Mouse (Mus musculus) liver, embryonic 16.5 days (tissue): Measurements from ENCODE around the gene Casd1. TPM values are rescaled to one million over a fixed set of nuclear protein-coding genes. Genes with fewer than 3 reads are reported as not detected.

ENCODE experiments used
- ATAC-seq: fragments of 200-750 bp; cut with Nextera tagmentation; 2 replicates; pipeline ENCODE4 v1.8.0; 2017; ENCODE audit warnings: low read depth, mild to moderate bottlenecking, moderate number of reproducible peaks, moderate library complexity
- H3K27ac ChIP-seq: fragments of 300-500 bp; sonication (generic); 2 replicates; pipeline ENCODE4 v1.5.1; 2014; ENCODE audit warnings: mild to moderate bottlenecking, low read length
- H3K27me3 ChIP-seq: fragments of 300-500 bp; sonication (generic); 2 replicates; pipeline ENCODE4 v1.6.1; 2014; ENCODE audit warnings: low read depth, low read length, mixed read lengths; ENCODE audit not compliant: control insufficient read depth, insufficient read depth
- H3K36me3 ChIP-seq: fragments of 300-500 bp; sonication (generic); 2 replicates; pipeline ENCODE4 v1.6.1; 2014; ENCODE audit warnings: mild to moderate bottlenecking; ENCODE audit not compliant: control insufficient read depth, insufficient read depth
- H3K4me1 ChIP-seq: fragments of 300-500 bp; sonication (generic); 2 replicates; pipeline ENCODE4 v1.6.1; 2014; ENCODE audit warnings: low read depth, low read length, mixed read lengths; ENCODE audit not compliant: control insufficient read depth
- H3K4me2 ChIP-seq: fragments of 300-500 bp; sonication (generic); 2 replicates; pipeline ENCODE4 v1.6.1; 2014; ENCODE audit warnings: low read depth, low read length, mixed read lengths
- H3K4me3 ChIP-seq: fragments of 300-500 bp; sonication (generic); 2 replicates; pipeline ENCODE4 v1.5.1; 2014; ENCODE audit warnings: low read depth, mild to moderate bottlenecking, low read length
- H3K9ac ChIP-seq: fragments of 300-500 bp; sonication (generic); 2 replicates; pipeline ENCODE4 v1.6.1; 2014; ENCODE audit warnings: low read depth, low read length
- H3K9me3 ChIP-seq: fragments of 300-500 bp; sonication (generic); replicated peaks from 2 replicates; pipeline ENCODE4 v1.6.1; 2016; ENCODE audit warnings: low read length; ENCODE audit not compliant: control insufficient read depth
- WGBS: fragments of 180-500 bp; shearing (Covaris S2); extraction: QIAGEN DNeasy Blood & Tissue Kit; methylation state at CpG from one replicate; pipeline ENCODE4 v1.1.7; 2014; ENCODE audit not compliant: insufficient replicate concordance; 5-methylcytosine and 5-hydroxymethylcytosine counted together
- polyA plus RNA-seq: library from polyadenylated mRNA; unstranded; fragments of >200 nt; fragmentation: Nextera tagmentation; extraction: Ambion mirVana; gene quantifications from 2 replicates; pipeline ENCODE4 v1.2.1, GENCODE M21; 2015

The Casd1 gene
- 5.7 and 6.4 TPM in 2 replicates for polyA plus RNA-seq

- H3K36me3 ChIP-seq, result no peaks in the 10 kb centered on the region
- peak within 1 kb of the TSS; percentile 87 for H3K9ac ChIP-seq
- no peaks in the 10 kb centered on the region for H3K9me3 ChIP-seq
- WGBS, result under 1% methylated on average over 59 of the region's 64 CpGs
- H3K4me1 ChIP-seq, result peaks cover 9% of the 10 kb centered on the region
- no peaks in the 10 kb centered on the region for H3K27me3 ChIP-seq
- peak within 1 kb of the TSS; percentile 86 for H3K4me3 ChIP-seq
- peak within 1 kb of the TSS; percentile 86 for H3K4me2 ChIP-seq
- ATAC-seq, result peak; percentile 66
- H3K27ac ChIP-seq, result peak within 1 kb of the TSS; percentile 80
Measured at GRCm38 (mm10) chr6:4600658-4601296, at the start of gene Casd1. Casd1 (plus strand) TSS chr6:4600839.

DNA sequence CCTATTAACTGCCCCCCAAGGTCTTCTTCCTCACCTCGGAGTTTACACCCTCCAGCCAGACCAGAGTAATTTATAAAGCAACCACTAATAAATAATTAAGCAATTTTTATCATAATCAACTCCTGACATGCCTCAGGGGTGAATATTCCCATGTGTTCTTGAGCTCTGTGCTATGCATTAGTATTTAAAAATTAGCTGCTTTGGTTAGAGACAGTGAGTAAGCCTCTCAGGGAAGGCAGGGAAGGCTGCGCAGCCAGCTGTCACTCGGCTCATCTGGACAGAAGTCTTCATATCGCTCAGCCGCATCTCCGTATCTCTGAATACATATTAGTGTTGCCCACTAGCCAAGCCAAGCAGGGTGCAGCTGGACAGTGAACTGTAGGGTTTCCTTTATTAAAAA is 45.3 kb upstream of the Casd1 start:
- no peak overlapping the region for H3K4me3 ChIP-seq
- no peak for ATAC-seq
- H3K4me1 ChIP-seq, result no peaks in the 10 kb centered on the region
- H3K27me3 ChIP-seq, result no peaks in the 10 kb centered on the region
- 67% methylated on average over 6 of the region's 6 CpGs for WGBS
- no peak overlapping the region for H3K27ac ChIP-seq
- no peaks in the 10 kb centered on the region for H3K9me3 ChIP-seq
- no peak overlapping the region for H3K9ac ChIP-seq
- no peak overlapping the region for H3K4me2 ChIP-seq
- no peaks in the 10 kb centered on the region for H3K36me3 ChIP-seq

- Histone ChIP-seq H3K4me3 (no peak overlapping the region), H3K27ac (no peak overlapping the region), H3K4me2 (no peak overlapping the region), H3K4me1 (no peaks in the 10 kb centered on the region), H3K9ac (no peak overlapping the region), H3K36me3 (no peaks in the 10 kb centered on the region), H3K9me3 (no peaks in the 10 kb centered on the region), H3K27me3 (no peaks in the 10 kb centered on the region)
- 62% methylated on average over 8 of the region's 8 CpGs for WGBS
- ATAC-seq, result no peak
Measured at GRCm38 (mm10) chr6:4557086-4557485, 43.6 kb upstream of the Casd1 start.

DNA sequence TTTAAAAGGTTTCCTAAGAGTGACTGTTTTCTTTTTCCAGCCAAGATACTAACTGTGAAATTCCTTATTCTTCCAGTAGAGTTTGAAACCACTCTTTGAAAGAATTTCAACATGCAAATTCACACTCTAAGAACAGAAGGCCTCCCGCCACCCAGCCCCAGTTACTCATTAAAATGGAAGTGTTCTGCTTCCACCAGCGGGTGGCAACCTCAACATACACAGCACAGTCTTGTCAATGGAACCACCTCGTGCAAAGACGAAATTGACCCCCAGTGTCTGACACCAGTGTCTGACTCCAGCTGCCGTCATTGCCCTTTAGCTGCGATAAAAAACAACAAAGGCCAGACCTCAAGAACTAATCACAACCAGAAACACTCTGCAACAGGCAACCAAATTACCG is 43.0 kb upstream of the Casd1 start:
- Histone ChIP-seq H3K36me3 (no peaks in the 10 kb centered on the region), H3K4me1 (no peaks in the 10 kb centered on the region), H3K27me3 (no peaks in the 10 kb centered on the region), H3K4me3 (no peak overlapping the region), H3K27ac (no peak overlapping the region), H3K4me2 (peak overlapping the region; percentile 30), H3K9me3 (no peaks in the 10 kb centered on the region), H3K9ac (no peak overlapping the region)
- WGBS, result 11% methylated on average over 7 of the region's 7 CpGs
- 0 out of 2 replicates have a peak, but pooled peaks have one; percentile 47 for ATAC-seq

- Histone ChIP-seq H3K4me2 (no peak overlapping the region), H3K36me3 (no peaks in the 10 kb centered on the region), H3K27ac (no peak overlapping the region), H3K27me3 (no peaks in the 10 kb centered on the region), H3K9me3 (no peaks in the 10 kb centered on the region), H3K4me3 (no peak overlapping the region), H3K4me1 (no peaks in the 10 kb centered on the region), H3K9ac (no peak overlapping the region)
- ATAC-seq, result no peak
- 43% methylated on average over 11 of the region's 11 CpGs for WGBS
Measured at GRCm38 (mm10) chr6:4561156-4561555, 39.5 kb upstream of the Casd1 start.

- no peak overlapping the region for H3K27ac ChIP-seq
- ATAC-seq, result no peak
- no peak overlapping the region for H3K4me2 ChIP-seq
- H3K36me3 ChIP-seq, result no peaks in the 10 kb centered on the region
- no peaks in the 10 kb centered on the region for H3K27me3 ChIP-seq
- no peaks in the 10 kb centered on the region for H3K4me1 ChIP-seq
- no peaks in the 10 kb centered on the region for H3K9me3 ChIP-seq
- H3K4me3 ChIP-seq, result no peak overlapping the region
- no peak overlapping the region for H3K9ac ChIP-seq
Measured at GRCm38 (mm10) chr6:4561621-4562020, 39.0 kb upstream of the Casd1 start.

- Histone ChIP-seq H3K4me1 (no peaks in the 10 kb centered on the region), H3K27me3 (no peaks in the 10 kb centered on the region), H3K36me3 (no peaks in the 10 kb centered on the region), H3K9me3 (no peaks in the 10 kb centered on the region), H3K4me2 (no peak overlapping the region), H3K27ac (no peak overlapping the region), H3K9ac (no peak overlapping the region), H3K4me3 (no peak overlapping the region)
- no peak for ATAC-seq
- 39% methylated on average over 1 of the region's 1 CpGs for WGBS
Measured at GRCm38 (mm10) chr6:4562401-4562800, 38.2 kb upstream of the Casd1 start.

GRCm38 (mm10) chr6:4563477-4563876 is 37.2 kb upstream of the Casd1 start:
- H3K4me1 ChIP-seq, result no peaks in the 10 kb centered on the region
- no peak overlapping the region for H3K27ac ChIP-seq
- H3K4me2 ChIP-seq, result no peak overlapping the region
- no peak for ATAC-seq
- no peak overlapping the region for H3K4me3 ChIP-seq
- 65% methylated on average over 5 of the region's 5 CpGs for WGBS
- H3K9me3 ChIP-seq, result no peaks in the 10 kb centered on the region
- H3K9ac ChIP-seq, result no peak overlapping the region
- H3K36me3 ChIP-seq, result no peaks in the 10 kb centered on the region
- H3K27me3 ChIP-seq, result no peaks in the 10 kb centered on the region

- Histone ChIP-seq H3K36me3 (no peaks in the 10 kb centered on the region), H3K9me3 (no peaks in the 10 kb centered on the region), H3K4me2 (no peak overlapping the region), H3K9ac (no peak overlapping the region), H3K4me1 (no peaks in the 10 kb centered on the region), H3K27me3 (no peaks in the 10 kb centered on the region), H3K27ac (no peak overlapping the region), H3K4me3 (no peak overlapping the region)
- 57% methylated on average over 4 of the region's 4 CpGs for WGBS
- no peak for ATAC-seq
Measured at GRCm38 (mm10) chr6:4570412-4570811, 30.2 kb upstream of the Casd1 start.
